Mouse (Mus musculus) heart, adult 18-20 months (tissue): ENCODE measurements around the gene Adcy9. TPM values are rescaled to one million over a fixed set of nuclear protein-coding genes. Genes with fewer than 3 reads are reported as not detected.
"Not testable (repeated sequence)": the region's sequence is repeated elsewhere in the genome, so short reads cannot be mapped to it uniquely, and the experiment has no call there.

Experiments used
- DNase-seq, 2 experiments: peaks; one replicate each; pipeline ENCODE4 v3.0.0; 2021 to 2022; ENCODE audit warnings: mixed read lengths in 1 of 2
- total RNA-seq, 2 experiments: library from RNA; stranded (reverse); gene quantifications; 2 replicates each; pipeline ENCODE4 v1.2.3; 2021

Adcy9 gene
- total RNA-seq, 2 experiments from 2014 or later, result 21.8 to 22.3 TPM

- peak; percentile 38 for DNase-seq
These were observed 149.4 kb downstream of the Adcy9 start for GRCm38 (mm10) chr16:4270911-4271310.

- peak; percentile 88 to 90 for DNase-seq
These were observed 152.2 kb downstream of the Adcy9 start for GRCm38 (mm10) chr16:4267857-4268666.

GRCm38 (mm10) chr16:4267453-4267852, 152.8 kb downstream of the Adcy9 start:
- no peak for DNase-seq

- DNase-seq, result no peak
These were observed 154.9 kb downstream of the Adcy9 start for GRCm38 (mm10) chr16:4265351-4265750.

GRCm38 (mm10) chr16:4263486-4263885, 156.8 kb downstream of the Adcy9 start:
- no peak for DNase-seq

GRCm38 (mm10) chr16:4257546-4257945, 162.8 kb downstream of the Adcy9 start:
- no peak for DNase-seq

GRCm38 (mm10) chr16:4248791-4249190, 171.5 kb downstream of the Adcy9 start:
- DNase-seq, result no peak

GRCm38 (mm10) chr16:4245241-4245640, 175.1 kb downstream of the Adcy9 start:
- DNase-seq, result not testable (repeated sequence)

Other genes with a start within 250 kb of the Adcy9 start
- 10 to 100 TPM; 39.3 to 40.0 TPM for gene Crebbp, start 206.5 kb downstream of the Adcy9 start, total RNA-seq
- 100 to 1,000 TPM; 782 to 831 TPM for gene Srl, start 121.3 kb upstream of the Adcy9 start, total RNA-seq
- gene Tfap4, start 139.4 kb upstream of the Adcy9 start, total RNA-seq, result 1 to 10 TPM; 2.1 to 2.6 TPM
- gene Glis2, start 174.2 kb upstream of the Adcy9 start, total RNA-seq, result 1 to 10 TPM; 6.2 to 8.5 TPM
- 100 to 1,000 TPM; 154 TPM for gene Pam16, start 204.5 kb upstream of the Adcy9 start, total RNA-seq
- 1 to 10 TPM; 7.7 to 9.7 TPM for gene Vasn, start 219.4 kb upstream of the Adcy9 start, total RNA-seq
- 100 to 1,000 TPM; 152 to 155 TPM for gene Dnaja3, start 219.5 kb upstream of the Adcy9 start, total RNA-seq